Mouse (Mus musculus) kidney, adult 2 months (tissue): ENCODE measurements around the gene BC030867.

Source experiments
- CTCF ChIP-seq: fragments of 200-500 bp; conservative IDR thresholded peaks from 2 replicates; pipeline ENCODE4 v1.5.1; 2011; ENCODE audit warnings: low read depth, mild to moderate bottlenecking, control low read depth, low read length, moderate library complexity, mixed read lengths; ENCODE audit not compliant: insufficient read depth, insufficient read length
- POLR2A ChIP-seq: fragments of 200-500 bp; IDR thresholded peaks from one replicate; pipeline ENCODE4 v1.6.1; 2011; ENCODE audit warnings: low read depth, low read length, control low read depth

DNA sequence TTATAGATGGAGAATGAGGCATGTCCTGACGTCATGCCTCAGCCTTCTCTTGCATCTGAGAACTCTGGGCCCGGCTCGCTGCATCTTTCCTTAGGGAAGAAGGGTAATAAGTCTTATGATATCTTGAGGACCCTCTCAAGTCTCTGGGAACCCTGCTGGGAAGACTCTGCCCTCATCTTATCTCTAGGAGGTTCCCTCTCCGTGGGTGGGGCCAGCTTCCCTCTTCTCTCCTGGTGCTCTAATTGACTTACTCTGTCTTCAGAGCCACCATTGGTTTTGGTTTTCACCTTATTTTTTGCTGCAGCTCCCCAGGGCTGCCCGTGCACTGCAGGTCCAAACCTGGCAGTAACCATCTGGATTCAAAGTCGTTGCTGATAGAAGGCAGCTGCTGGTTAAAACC, 9.4 kb downstream of the BC030867 start:
- TF ChIP-seq CTCF (no peak), POLR2A (no peak)
